Mouse (Mus musculus) regulatory T cell (primary cell): ENCODE data around the gene Nxpe2.

Source experiments
- in situ Hi-C: fragments of 300-600 bp; cut with MboI, MseI; formaldehyde crosslinking; loops from one replicate; pipeline ENCODE4 v1.15.1; 2025; ENCODE audit warnings: high pct_unique_total_duplicates

The Nxpe2 gene

DNA sequence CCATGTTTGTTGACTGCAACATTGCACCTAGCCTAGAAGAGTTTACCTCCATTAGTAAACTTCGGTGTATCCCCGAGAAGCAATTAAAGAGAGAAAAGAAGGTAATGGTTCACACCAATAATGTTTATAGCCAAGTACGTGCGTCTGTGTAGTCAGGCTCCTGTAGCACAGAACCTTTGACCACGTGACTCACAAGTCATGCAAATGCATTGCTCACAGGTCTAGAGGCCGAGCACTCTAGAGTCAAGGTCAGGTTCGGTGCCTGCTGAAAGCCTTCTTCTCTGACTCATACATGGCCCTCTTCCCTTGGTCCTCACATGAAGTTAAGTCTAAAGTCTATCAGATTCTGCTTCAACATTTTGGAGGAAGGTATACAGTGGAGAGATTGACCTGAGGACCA is 54.3 kb downstream of the Nxpe2 start:
- in situ Hi-C loops, result no loop called here

DNA sequence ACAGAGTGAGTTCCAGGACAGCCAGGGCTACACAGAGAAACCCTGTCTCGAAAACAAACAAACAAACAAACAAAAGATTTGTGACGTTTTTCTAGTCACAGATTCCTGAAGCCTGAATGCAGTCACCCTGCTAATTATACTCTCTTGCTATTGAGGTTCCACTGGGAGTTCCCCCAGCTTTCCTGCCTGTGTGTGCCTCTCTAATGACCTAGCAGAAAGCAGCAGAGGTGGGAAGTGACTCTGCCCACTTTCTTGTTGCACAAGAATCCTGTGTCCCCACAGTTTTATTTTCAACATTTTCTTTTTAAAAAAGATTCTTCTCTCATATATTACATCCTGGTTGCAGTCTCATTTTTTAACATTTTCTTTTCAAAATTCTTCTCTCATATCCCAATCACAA is 58.5 kb downstream of the Nxpe2 start:
- in situ Hi-C loops, result no loop called here

DNA sequence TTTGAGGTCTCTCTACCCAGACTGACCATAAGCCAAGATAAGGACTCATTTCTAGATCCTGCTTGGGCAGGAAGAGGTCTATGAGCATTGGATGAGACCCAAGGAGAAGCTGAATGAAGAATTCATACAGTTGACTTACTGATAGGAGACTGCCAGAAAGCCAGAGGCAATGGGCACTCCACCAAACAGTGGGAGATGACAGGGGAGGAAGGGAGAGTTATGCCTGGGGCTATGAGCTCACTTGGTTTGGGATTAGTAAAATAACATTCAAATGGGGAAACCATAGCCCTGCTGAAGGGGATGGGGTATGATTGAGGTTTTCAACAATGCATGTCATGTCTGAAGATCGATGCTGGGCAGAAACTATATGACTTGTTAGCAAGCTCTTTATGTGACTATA is 63.0 kb downstream of the Nxpe2 start:
- in situ Hi-C loops, result no loop called here

DNA sequence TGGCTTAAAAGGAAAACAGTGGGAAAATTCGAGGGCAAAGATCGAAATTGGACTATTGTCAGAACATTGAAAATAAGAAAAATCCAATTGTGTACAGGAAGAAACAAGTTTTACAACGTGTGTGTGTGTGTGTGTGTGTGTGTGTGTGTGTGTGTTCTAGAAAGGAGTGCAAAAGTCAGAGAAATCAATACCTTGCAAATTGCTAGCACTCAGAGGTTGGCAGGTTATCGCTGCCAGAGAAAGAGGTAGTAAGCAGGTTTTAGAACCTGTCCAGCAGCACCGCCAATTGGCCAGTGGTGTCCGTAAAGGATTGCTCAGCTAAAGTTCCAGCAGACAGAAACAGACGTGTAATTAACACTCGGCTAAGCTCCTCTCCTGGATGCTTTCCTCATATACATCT is 69.0 kb downstream of the Nxpe2 start:
- in situ Hi-C loops, result no loop called here

DNA sequence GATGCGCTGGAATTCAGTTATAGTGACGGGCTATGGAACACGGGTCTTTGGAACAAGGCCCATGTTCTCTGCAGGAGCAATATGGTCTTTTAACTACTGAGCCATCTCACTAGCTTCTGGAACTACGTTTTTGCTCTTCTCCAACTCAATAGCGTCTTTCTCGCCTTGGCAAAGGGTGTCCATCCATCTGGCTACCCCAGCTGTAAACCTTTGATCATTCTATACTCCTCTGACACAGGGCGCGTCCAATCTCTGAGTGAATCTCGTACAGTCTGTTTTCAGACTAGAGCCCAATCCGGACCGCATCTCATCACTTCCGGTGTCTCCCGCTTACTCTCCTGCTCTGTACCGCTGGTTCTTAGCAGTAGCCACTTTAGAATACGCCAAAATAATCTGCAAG is 76.4 kb downstream of the Nxpe2 start:
- in situ Hi-C loops, result no loop called here
